Mouse (Mus musculus) G1E-ER4 (cell line): ENCODE measurements around the gene Hoxa9. TPM values are rescaled to one million over a fixed set of nuclear protein-coding genes. Genes with fewer than 3 reads are reported as not detected.

Experiments
- GATA1 ChIP-seq: IDR thresholded peaks from one replicate; pipeline ENCODE4 v1.8.0; 2012; ENCODE audit warnings: low read length, inconsistent platforms
- polyA plus RNA-seq: library from polyadenylated mRNA; stranded (reverse); fragments of >175 nt; gene quantifications from 2 replicates; pipeline ENCODE4 v1.2.3, GENCODE M21; 2012

Hoxa9 gene
- polyA plus RNA-seq, 1 experiment = not detected

DNA sequence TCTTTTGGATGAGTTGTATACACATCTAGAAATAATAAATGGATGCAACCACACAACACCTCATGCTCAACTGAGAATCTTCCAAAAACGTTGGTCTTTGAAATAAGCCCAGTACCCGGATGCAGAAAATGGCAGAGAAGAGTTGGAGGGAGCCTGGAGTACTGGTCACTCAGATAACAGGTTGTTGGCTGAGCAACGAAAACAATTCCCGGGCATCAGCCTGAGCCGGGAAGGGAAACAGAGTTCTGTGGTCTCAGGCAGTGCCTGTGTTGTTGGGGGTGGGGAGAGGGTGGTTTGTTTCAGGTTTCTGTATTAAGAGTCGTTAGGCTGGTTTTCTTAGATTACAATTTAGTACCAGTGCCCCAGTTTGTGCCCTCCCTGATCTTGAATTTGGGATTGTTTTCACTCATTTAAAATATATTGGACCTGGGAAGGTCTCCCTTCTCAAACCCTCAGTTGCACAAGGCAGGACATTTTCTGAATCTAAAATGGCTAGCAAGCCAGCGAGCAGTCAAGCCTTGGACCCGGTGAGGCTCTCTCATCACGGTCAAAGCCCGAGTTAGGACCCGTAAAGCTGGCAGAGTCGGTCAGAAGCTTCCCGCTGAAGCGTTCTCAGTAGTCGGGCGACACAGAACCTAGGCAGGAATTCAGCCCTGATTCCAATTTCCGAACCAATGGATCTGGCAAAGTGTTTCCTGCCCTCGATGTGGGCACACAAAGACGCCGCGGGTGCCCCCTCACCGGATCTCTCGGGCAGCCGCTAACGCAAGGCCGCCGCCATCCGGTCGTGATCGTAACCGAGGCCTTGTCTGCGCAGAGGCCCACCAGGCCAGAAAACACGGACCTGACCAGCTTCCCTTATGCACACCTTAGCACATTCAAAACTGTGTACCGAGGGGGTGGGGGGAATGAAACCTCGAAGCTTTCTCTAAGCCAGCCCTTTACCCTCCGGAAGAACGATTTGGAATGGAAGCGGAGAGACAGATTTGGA lies 2.1 kb downstream of the Hoxa9 start:
- no peak for TF ChIP-seq GATA1

- no peak for TF ChIP-seq GATA1
These were observed 3.2 kb downstream of the Hoxa9 start for GRCm38 (mm10) chr6:52227470-52228222.

GRCm38 (mm10) chr6:52226569-52227257 lies 4.2 kb downstream of the Hoxa9 start:
- no peak for TF ChIP-seq GATA1

DNA sequence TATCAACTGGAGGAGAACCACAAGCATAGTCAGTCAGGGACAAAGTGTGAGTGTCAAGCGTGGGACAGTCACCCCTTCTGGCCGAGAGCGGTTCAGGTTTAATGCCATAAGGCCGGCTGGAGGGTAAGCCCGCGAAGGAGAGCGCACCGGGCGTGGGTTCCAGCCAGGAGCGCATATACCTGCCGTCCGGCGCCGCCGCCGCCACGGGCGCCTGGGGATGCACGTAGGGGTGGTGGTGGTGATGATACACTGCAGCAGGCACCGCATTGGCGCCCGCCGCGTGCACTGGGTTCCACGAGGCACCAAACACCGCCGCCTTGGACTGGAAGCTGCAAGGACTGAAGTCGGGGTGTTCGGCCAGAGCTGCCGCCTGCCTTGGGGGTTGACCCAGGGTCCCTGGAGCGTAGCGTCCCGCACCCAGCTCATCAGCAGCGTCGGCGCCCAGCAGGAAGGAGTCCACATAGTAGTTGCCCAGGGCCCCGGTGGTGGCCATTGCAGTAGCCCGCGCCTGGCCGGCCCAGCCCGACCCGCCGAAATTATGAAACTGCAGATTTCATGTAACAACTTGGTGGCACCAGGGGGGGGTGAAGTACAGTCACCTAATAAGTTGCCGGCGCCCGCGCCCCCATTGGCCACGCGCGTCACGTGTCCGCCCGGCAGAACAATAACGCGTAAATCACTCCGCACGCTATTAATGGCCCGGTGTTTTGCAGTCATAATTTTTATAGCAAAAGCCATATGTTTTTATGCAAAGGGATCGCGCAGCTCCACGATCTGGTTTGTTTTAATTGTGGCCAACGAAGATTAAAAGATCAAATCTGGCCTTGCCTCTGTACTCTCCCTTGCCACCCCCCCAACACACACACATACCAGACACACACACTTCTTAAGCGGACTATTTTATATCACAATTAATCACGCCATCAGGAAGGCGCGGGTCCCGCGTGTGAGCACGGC lies 5.0 kb downstream of the Hoxa9 start:
- no peak for TF ChIP-seq GATA1

- TF ChIP-seq GATA1 = no peak
These were observed 5.8 kb downstream of the Hoxa9 start for GRCm38 (mm10) chr6:52224895-52225611.

GRCm38 (mm10) chr6:52223939-52224760 lies 6.7 kb downstream of the Hoxa9 start:
- TF ChIP-seq GATA1 = no peak

DNA sequence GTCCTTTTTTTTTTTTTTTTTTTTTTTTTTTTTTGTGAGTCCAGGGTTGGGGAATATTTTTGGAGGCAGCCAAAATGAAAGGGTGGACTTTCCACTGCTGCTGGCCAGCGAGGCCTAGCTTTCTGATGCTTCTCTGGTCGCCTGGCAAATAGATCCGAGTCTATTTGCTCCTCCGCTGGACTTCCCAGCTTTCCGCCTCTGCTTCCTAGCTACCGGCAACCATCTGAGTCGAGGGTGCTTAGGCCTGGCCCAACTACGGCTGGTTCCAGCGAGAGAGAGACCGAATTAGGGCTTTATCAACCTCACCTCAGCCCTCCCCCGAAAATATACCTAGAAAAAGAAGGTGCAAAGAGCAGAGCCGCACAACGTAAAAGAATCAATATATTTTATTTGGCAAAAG lies 8.2 kb downstream of the Hoxa9 start:
- TF ChIP-seq GATA1 = no peak

DNA sequence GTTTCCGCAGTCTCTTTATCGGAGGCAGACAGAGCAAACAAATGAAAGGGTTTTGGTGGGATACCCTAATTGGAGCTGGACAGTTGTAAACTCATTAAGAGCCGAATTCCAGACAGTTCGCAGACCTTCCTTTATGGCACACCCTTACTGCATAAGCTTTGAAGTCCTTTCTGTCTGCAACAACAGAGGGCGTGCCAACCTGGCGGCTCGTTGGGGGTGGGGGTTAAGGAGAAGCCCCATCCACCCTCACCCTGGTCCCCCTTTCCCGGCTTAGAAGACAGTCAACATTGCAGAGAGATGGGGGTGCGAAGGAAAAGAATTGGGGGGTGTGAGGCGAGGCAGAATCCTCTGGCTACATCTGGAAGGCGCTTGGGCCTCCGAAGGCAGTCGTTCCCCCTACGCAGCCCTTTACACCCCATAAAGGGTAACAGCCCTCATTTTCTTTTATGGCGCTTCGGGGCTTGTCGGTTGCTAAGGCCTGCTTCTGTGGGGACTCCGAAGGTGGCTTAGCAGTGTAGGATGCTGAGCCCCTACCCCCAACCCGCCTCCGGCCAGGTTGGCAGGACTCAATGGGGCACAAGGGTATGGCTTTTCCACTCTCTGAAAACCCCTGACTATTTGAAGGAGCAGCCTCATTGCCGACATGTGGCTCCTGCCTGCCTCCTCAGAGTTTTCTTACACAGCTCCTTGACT lies 8.8 kb downstream of the Hoxa9 start:
- no peak for TF ChIP-seq GATA1

GRCm38 (mm10) chr6:52221337-52221992 lies 9.4 kb downstream of the Hoxa9 start, which contains the start of gene Hoxa7:
Gene Hoxa7, minus strand, starts transcription at chr6:52221854.
- TF ChIP-seq GATA1 = no peak

DNA sequence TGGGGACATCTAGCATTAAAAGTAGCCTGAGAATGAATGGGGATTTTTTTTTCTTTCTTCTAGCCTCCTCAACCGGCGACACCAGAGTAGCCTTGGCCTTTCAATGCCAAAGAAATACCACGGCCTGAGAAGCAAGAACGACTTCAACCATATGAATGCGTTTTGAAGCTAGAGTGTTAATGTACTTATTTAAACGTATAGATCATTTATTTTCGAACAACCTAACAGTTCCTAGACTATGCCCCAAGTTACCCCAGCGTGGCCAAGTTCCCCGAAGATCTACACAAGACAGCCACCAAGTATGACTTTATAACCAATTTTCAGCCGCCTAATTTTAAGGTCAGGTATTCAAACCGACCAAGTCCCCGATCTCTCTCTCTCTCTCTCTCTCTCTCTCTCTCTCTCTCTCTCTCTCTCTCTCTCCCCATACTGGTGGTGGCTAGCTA lies 10.0 kb downstream of the Hoxa9 start:
- TF ChIP-seq GATA1 = no peak

GRCm38 (mm10) chr6:52220003-52220864 lies 10.7 kb downstream of the Hoxa9 start:
- no peak for TF ChIP-seq GATA1
